25 mouse cellular contexts compared by ENCODE assay signal in the genomic region with DNA sequence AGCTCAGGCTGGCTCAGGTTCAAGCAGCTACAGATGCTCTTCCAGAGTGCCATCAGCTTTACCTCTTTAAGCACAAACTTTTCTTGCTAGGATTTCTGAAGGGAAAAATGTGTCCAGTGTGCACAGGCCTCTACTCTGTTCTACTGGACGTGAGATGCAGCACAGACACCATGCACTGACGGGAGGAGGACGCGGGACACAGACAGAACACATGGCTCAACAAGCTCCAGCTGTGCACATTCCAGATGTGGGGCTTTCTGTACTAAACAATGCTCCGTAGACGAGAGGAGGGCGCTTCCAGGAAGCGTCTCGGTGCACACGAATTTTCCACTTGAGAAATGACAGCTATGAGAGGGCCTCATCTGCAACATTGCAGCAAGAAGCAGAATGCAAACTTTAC. TPM values are rescaled to one million over a fixed set of nuclear protein-coding genes. Genes with fewer than 3 reads are reported as not detected.
DNase-seq lines count a peak whose midpoint lies in the region; ATAC-seq and TF ChIP-seq lines count a peak whose summit lies in the region.
"Had no signal": no experiment of that assay in that cellular context is flagged by ENCODE, and none has a peak within 500 bp of the region (broad histone marks: within the 10 kb centered on the region; RNA-seq: fewer than 3 reads in every experiment).

No protein-coding gene starts in this region.

- peak overlapping the region; percentile 54; the same call in 1 of the 2 replicates for H3K27ac ChIP-seq in intestine, embryonic 14.5 days (ENCODE audit: low read depth)
- H3K27ac ChIP-seq in intestine, postnatal 0 days (ENCODE audit: low read depth, low read length): no peak overlapping the region
- peak overlapping the region; percentile 27; the same call in 1 of the 2 replicates for H3K27ac ChIP-seq in kidney, embryonic 16.5 days (ENCODE audit: low read length)
- no peak overlapping the region for H3K27ac ChIP-seq in kidney, adult 2 months (ENCODE audit: insufficient read depth, low read depth, low read length)
- H3K27ac ChIP-seq in intestine, embryonic 16.5 days (ENCODE audit: low read length): peak overlapping the region; percentile 72
- H3K27ac ChIP-seq: embryonic facial prominence, embryonic 10.5 days; embryonic facial prominence, embryonic 12.5 days; forebrain, embryonic 13.5 days; forebrain, embryonic 15.5 days had no signal

- H3K4me1 ChIP-seq in intestine, embryonic 14.5 days (replicated peaks; ENCODE audit: control insufficient read depth, insufficient read depth, low read length): peaks cover 9% of the 10 kb centered on the region
- no peaks in the 10 kb centered on the region for H3K4me1 ChIP-seq in intestine, postnatal 0 days (replicated peaks; ENCODE audit: control insufficient read depth, insufficient read depth, low read length)
- H3K4me1 ChIP-seq in kidney, embryonic 16.5 days (ENCODE audit: insufficient read depth, low read length): peaks cover 7% of the 10 kb centered on the region
- peaks cover 5% of the 10 kb centered on the region; the same call in 1 of the 2 replicates for H3K4me1 ChIP-seq in kidney, adult 2 months (ENCODE audit: control insufficient read depth, insufficient read depth, low read length)
- H3K4me1 ChIP-seq in intestine, embryonic 16.5 days (ENCODE audit: control insufficient read depth, insufficient read depth, low read length): peaks cover 11% of the 10 kb centered on the region
- peaks cover 2% of the 10 kb centered on the region; the same call in 1 of the 2 replicates for H3K4me1 ChIP-seq in lung, adult 2 months (ENCODE audit: control insufficient read depth, insufficient read depth, low read length)

- WGBS in intestine, embryonic 14.5 days: 49% methylated on average over 10 of the region's 10 CpGs
- WGBS in intestine, postnatal 0 days: 75% methylated on average over 10 of the region's 10 CpGs
- WGBS in kidney, embryonic 16.5 days: 75% methylated on average over 10 of the region's 10 CpGs
- WGBS in kidney, adult 2 months: 77% methylated on average over 10 of the region's 10 CpGs
- WGBS in intestine, embryonic 16.5 days: 61% methylated on average over 10 of the region's 10 CpGs
- 84% methylated on average over 10 of the region's 10 CpGs for WGBS in lung, adult 2 months

- TF ChIP-seq CTCF in intestine, postnatal 0 days (IDR thresholded peaks at IDR 0.05; ENCODE audit: low read depth): no peak
- TF ChIP-seq CTCF in kidney, adult 2 months (conservative IDR thresholded peaks at IDR 0.05; ENCODE audit: insufficient read depth, insufficient read length, low read depth, low read length): no peak
- TF ChIP-seq CTCF in lung, adult 2 months (IDR thresholded peaks at IDR 0.05; ENCODE audit: insufficient read depth, low read length): no peak

- peak; percentile 50; the same call in 1 of the 2 replicates for ATAC-seq in intestine, embryonic 14.5 days (replicated peaks; ENCODE audit: low FRiP score, low TSS enrichment, low read depth)
- ATAC-seq in intestine, postnatal 0 days: no peak
- ATAC-seq in kidney, embryonic 16.5 days (ENCODE audit: low FRiP score, low TSS enrichment): no peak
- peak; percentile 35; the same call in 1 of the 2 replicates for ATAC-seq in intestine, embryonic 16.5 days
- ATAC-seq: CD4-positive, CD25-positive, alpha-beta regulatory T cell, adult 4 months; forebrain, embryonic 13.5 days; forebrain, embryonic 15.5 days; Patski had no signal

- no peaks in the 10 kb centered on the region for H3K27me3 ChIP-seq in intestine, embryonic 14.5 days (replicated peaks; ENCODE audit: control insufficient read depth, insufficient read depth, low read length)
- no peaks in the 10 kb centered on the region for H3K27me3 ChIP-seq in intestine, postnatal 0 days (replicated peaks; ENCODE audit: control insufficient read depth, insufficient read depth, low read length)
- no peaks in the 10 kb centered on the region for H3K27me3 ChIP-seq in kidney, embryonic 16.5 days (ENCODE audit: insufficient read depth, low read length)
- no peaks in the 10 kb centered on the region for H3K27me3 ChIP-seq in kidney, adult 2 months (replicated peaks; ENCODE audit: control insufficient read depth, insufficient read depth, low read length)
- no peaks in the 10 kb centered on the region for H3K27me3 ChIP-seq in intestine, embryonic 16.5 days (replicated peaks; ENCODE audit: control insufficient read depth, insufficient read depth, low read length)
- H3K27me3 ChIP-seq: CH12.LX; embryonic facial prominence, embryonic 12.5 days; forebrain, embryonic 13.5 days; forebrain, embryonic 15.5 days; Patski had no signal

- no peak for DNase-seq in intestine, embryonic 14.5 days (ENCODE audit: low spot score)
- no peak for DNase-seq in kidney, adult 2 months
- DNase-seq in R1 (ENCODE audit: low read depth, low spot score): peak; percentile 25
- DNase-seq in adrenal gland, adult (ENCODE audit: inconsistent age in 2 of 2, low spot score in 1 of 2): no peak
- DNase-seq in lung, adult 2 months: no peak
- DNase-seq: adrenal gland, adult 8-10 months; adrenal gland, postnatal 14 days; adrenal gland, postnatal 36 days; B cell, adult 2 months; cerebellum, adult 11-12 months; cerebellum, adult 2 months; cerebellum, adult 9-10 months; cerebellum, postnatal 10 days; cerebellum, postnatal 25 days had no signal

- H3K36me3 ChIP-seq in intestine, embryonic 14.5 days (ENCODE audit: control insufficient read depth, insufficient read depth, low read length): peaks cover 72% of the 10 kb centered on the region
- H3K36me3 ChIP-seq in intestine, postnatal 0 days (ENCODE audit: control insufficient read depth, insufficient read depth): peaks cover 71% of the 10 kb centered on the region
- H3K36me3 ChIP-seq in kidney, embryonic 16.5 days (ENCODE audit: insufficient read depth, low read length): peaks cover 55% of the 10 kb centered on the region
- peaks cover 8% of the 10 kb centered on the region for H3K36me3 ChIP-seq in kidney, adult 2 months (ENCODE audit: control insufficient read depth, insufficient read depth, low read length)
- peaks cover 24% of the 10 kb centered on the region for H3K36me3 ChIP-seq in intestine, embryonic 16.5 days (ENCODE audit: control insufficient read depth, insufficient read depth, low read length)

- H3K9ac ChIP-seq in intestine, embryonic 14.5 days (ENCODE audit: low read length): no peak overlapping the region
- H3K9ac ChIP-seq in intestine, postnatal 0 days (ENCODE audit: low read depth, low read length): no peak overlapping the region
- H3K9ac ChIP-seq in kidney, embryonic 16.5 days (replicated peaks; ENCODE audit: low read length): no peak overlapping the region
- H3K9ac ChIP-seq in intestine, embryonic 16.5 days (ENCODE audit: low read depth, low read length): no peak overlapping the region
- H3K9ac ChIP-seq: embryonic facial prominence, embryonic 12.5 days; forebrain, embryonic 13.5 days; forebrain, embryonic 15.5 days had no signal

- no peaks in the 10 kb centered on the region for H3K9me3 ChIP-seq in intestine, embryonic 14.5 days (ENCODE audit: control insufficient read depth, low read length)
- no peaks in the 10 kb centered on the region for H3K9me3 ChIP-seq in intestine, postnatal 0 days (ENCODE audit: control insufficient read depth)
- H3K9me3 ChIP-seq in kidney, embryonic 16.5 days (ENCODE audit: low read length): no peaks in the 10 kb centered on the region
- H3K9me3 ChIP-seq in intestine, embryonic 16.5 days (ENCODE audit: control insufficient read depth, low read length): no peaks in the 10 kb centered on the region
- H3K9me3 ChIP-seq: embryonic facial prominence, embryonic 10.5 days; embryonic facial prominence, embryonic 12.5 days; forebrain, embryonic 13.5 days; forebrain, embryonic 15.5 days; G1E had no signal

- H3K4me2 ChIP-seq in intestine, embryonic 14.5 days (ENCODE audit: low read length): no peak overlapping the region
- no peak overlapping the region for H3K4me2 ChIP-seq in intestine, postnatal 0 days (replicated peaks; ENCODE audit: low read depth)
- H3K4me2 ChIP-seq in kidney, embryonic 16.5 days (replicated peaks; ENCODE audit: low read depth, low read length): no peak overlapping the region
- no peak overlapping the region for H3K4me2 ChIP-seq in intestine, embryonic 16.5 days (ENCODE audit: low read depth, low read length)
- H3K4me2 ChIP-seq: embryonic facial prominence, embryonic 12.5 days; forebrain, embryonic 13.5 days; forebrain, embryonic 15.5 days had no signal

- no peak for TF ChIP-seq POLR2A in kidney, adult 2 months (IDR thresholded peaks at IDR 0.05; ENCODE audit: low read depth, low read length)
- TF ChIP-seq POLR2A in lung, adult 2 months (IDR thresholded peaks at IDR 0.05; ENCODE audit: borderline replicate concordance, extremely low read depth, low read depth, low read length): no peak

- H3K4me3 ChIP-seq in intestine, embryonic 14.5 days (ENCODE audit: low read depth, low read length): no peak overlapping the region
- no peak overlapping the region for H3K4me3 ChIP-seq in intestine, postnatal 0 days (ENCODE audit: low read depth, low read length)
- H3K4me3 ChIP-seq in kidney, embryonic 16.5 days (ENCODE audit: low read length): no peak overlapping the region
- no peak overlapping the region for H3K4me3 ChIP-seq in kidney, adult 2 months (ENCODE audit: insufficient read depth, low read depth, low read length)
- no peak overlapping the region for H3K4me3 ChIP-seq in intestine, embryonic 16.5 days (ENCODE audit: low read length)
- H3K4me3 ChIP-seq in lung, adult 2 months (replicated peaks; ENCODE audit: extremely low read depth, low read depth, low read length): no peak overlapping the region
- H3K4me3 ChIP-seq: embryonic facial prominence, embryonic 10.5 days; embryonic facial prominence, embryonic 12.5 days; forebrain, embryonic 13.5 days; forebrain, embryonic 15.5 days had no signal

RNA-seq across cellular contexts. Expression of a gene that starts 6.5 kb away (rescaled TPM):
- 97.9 and 101 TPM in 2 replicates for polyA plus RNA-seq in intestine, embryonic 14.5 days (2014; fragmentation: Nextera tagmentation; extraction: Ambion mirVana)
- polyA plus RNA-seq in intestine, postnatal 0 days (2015; fragmentation: Nextera tagmentation; extraction: Ambion mirVana): 121 and 122 TPM in 2 replicates
- polyA plus RNA-seq in kidney, embryonic 16.5 days (2015; fragmentation: Nextera tagmentation; extraction: Ambion mirVana): 101 and 103 TPM in 2 replicates
- polyA plus RNA-seq in kidney, adult 2 months (2012; rRNA removed): 45.0 and 54.2 TPM in 2 replicates
- polyA plus RNA-seq in intestine, embryonic 16.5 days (2015; fragmentation: Nextera tagmentation; extraction: Ambion mirVana): 134 and 142 TPM in 2 replicates
- polyA plus RNA-seq in lung, adult 2 months (2012; rRNA removed): 20.7 and 30.9 TPM in 2 replicates

RNA-seq across cellular contexts. Expression of a gene that starts 39.7 kb away (rescaled TPM):
- 8.9 and 9.2 TPM in 2 replicates for polyA plus RNA-seq in intestine, embryonic 14.5 days (2014; fragmentation: Nextera tagmentation; extraction: Ambion mirVana)
- polyA plus RNA-seq in intestine, postnatal 0 days (2015; fragmentation: Nextera tagmentation; extraction: Ambion mirVana): 16.1 and 18.8 TPM in 2 replicates
- polyA plus RNA-seq in kidney, embryonic 16.5 days (2015; fragmentation: Nextera tagmentation; extraction: Ambion mirVana): 16.9 and 17.4 TPM in 2 replicates
- 5.9 and 9.7 TPM in 2 replicates for polyA plus RNA-seq in kidney, adult 2 months (2012; rRNA removed)
- polyA plus RNA-seq in intestine, embryonic 16.5 days (2015; fragmentation: Nextera tagmentation; extraction: Ambion mirVana): 22.3 and 23.6 TPM in 2 replicates
- 7.8 and 9.8 TPM in 2 replicates for polyA plus RNA-seq in lung, adult 2 months (2012; rRNA removed)

RNA-seq across cellular contexts. Expression of a gene that starts 39.8 kb away (rescaled TPM):
- 10.1 and 11.2 TPM in 2 replicates for polyA plus RNA-seq in intestine, embryonic 14.5 days (2014; fragmentation: Nextera tagmentation; extraction: Ambion mirVana)
- 2.7 and 2.8 TPM in 2 replicates for polyA plus RNA-seq in intestine, postnatal 0 days (2015; fragmentation: Nextera tagmentation; extraction: Ambion mirVana)
- 9.0 and 9.5 TPM in 2 replicates for polyA plus RNA-seq in kidney, embryonic 16.5 days (2015; fragmentation: Nextera tagmentation; extraction: Ambion mirVana)
- 1.7 and 2.1 TPM in 2 replicates for polyA plus RNA-seq in kidney, adult 2 months (2012; rRNA removed)
- polyA plus RNA-seq in intestine, embryonic 16.5 days (2015; fragmentation: Nextera tagmentation; extraction: Ambion mirVana): 7.7 and 7.8 TPM in 2 replicates
- 1.7 and 2.2 TPM in 2 replicates for polyA plus RNA-seq in lung, adult 2 months (2012; rRNA removed)

RNA-seq across cellular contexts. Expression of a gene that starts 45.9 kb away (rescaled TPM):
- polyA plus RNA-seq in intestine, embryonic 14.5 days (2014; fragmentation: Nextera tagmentation; extraction: Ambion mirVana): 2.5 and 3.1 TPM in 2 replicates
- polyA plus RNA-seq in intestine, postnatal 0 days (2015; fragmentation: Nextera tagmentation; extraction: Ambion mirVana): 2.7 and 3.8 TPM in 2 replicates
- polyA plus RNA-seq in kidney, embryonic 16.5 days (2015; fragmentation: Nextera tagmentation; extraction: Ambion mirVana): 14.1 and 14.6 TPM in 2 replicates
- polyA plus RNA-seq in kidney, adult 2 months (2012; rRNA removed): 3.3 and 4.6 TPM in 2 replicates
- polyA plus RNA-seq in intestine, embryonic 16.5 days (2015; fragmentation: Nextera tagmentation; extraction: Ambion mirVana): 2.5 and 2.8 TPM in 2 replicates
- polyA plus RNA-seq in lung, adult 2 months (2012; rRNA removed): 0.52 and 1.3 TPM in 2 replicates
- polyA plus RNA-seq: CD4-positive, CD25-positive, alpha-beta regulatory T cell, adult 4 months; G1E had no signal

Comparison
In these comparisons a context has a peak if more than half of its experiments do, and no peak if none do; other contexts are left out.
1. ATAC-seq: peak in intestine, embryonic 14.5 days (single experiment) and intestine, embryonic 16.5 days (single experiment); none in intestine, postnatal 0 days (single experiment) and kidney, embryonic 16.5 days (single experiment).
2. H3K27ac ChIP-seq: peak in intestine, embryonic 14.5 days (single experiment), kidney, embryonic 16.5 days (single experiment) and intestine, embryonic 16.5 days (single experiment); none in intestine, postnatal 0 days (single experiment) and kidney, adult 2 months (single experiment).